Mouse (Mus musculus) right cerebral cortex, postnatal 4 days (tissue): ENCODE data around the gene Gm10392.
"Not testable (repeated sequence)": the region's sequence is repeated elsewhere in the genome, so short reads cannot be mapped to it uniquely, and the experiment has no call there.

Experiments
- DNase-seq: peaks from one replicate; pipeline ENCODE4 v3.0.0-alpha.2; 2022

The Gm10392 gene

DNA sequence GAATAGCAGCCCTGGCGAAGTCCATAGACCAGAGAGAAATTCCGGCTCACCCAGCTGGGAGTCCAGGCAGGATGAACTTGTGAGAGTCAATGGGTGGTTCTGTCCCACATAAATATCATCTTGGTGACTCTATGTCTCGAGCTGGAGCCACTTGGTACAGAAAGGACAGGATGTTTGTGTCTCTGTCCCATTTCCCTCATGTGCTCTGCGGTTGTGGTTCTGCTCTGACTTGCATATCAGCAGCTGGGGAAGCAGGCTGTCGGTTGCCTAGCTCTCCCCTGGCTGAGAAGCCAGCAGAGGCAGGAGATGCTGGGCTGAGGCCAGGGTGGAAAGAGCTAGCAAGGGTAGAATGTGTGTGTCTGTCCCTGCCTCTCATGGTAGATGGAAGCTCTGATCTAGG, at the start of gene Gm10392:
Gene Gm10392 (minus strand): TSS at position 156 of the 400 bp plus-strand sequence.
- DNase-seq: no peak

DNA sequence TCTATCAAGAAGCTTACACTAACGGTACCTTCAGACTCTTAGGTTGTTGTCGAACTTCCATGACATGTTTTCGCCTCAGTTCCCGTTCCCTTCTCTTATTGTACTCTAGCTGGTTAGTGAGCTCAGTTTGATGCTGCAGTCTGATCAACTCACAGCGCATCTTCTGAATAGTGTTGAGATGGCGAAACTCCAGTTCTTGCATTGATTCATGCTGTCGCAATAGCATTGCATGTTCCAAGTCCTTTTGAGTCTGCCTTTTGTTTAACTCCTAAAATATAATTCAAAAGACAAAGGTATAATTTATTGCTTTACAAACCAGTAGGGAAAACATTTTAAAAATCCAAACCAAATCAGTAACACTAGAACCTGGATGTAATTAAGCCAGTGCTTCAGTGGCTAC, 26.3 kb upstream of the Gm10392 start:
- DNase-seq: no peak

DNA sequence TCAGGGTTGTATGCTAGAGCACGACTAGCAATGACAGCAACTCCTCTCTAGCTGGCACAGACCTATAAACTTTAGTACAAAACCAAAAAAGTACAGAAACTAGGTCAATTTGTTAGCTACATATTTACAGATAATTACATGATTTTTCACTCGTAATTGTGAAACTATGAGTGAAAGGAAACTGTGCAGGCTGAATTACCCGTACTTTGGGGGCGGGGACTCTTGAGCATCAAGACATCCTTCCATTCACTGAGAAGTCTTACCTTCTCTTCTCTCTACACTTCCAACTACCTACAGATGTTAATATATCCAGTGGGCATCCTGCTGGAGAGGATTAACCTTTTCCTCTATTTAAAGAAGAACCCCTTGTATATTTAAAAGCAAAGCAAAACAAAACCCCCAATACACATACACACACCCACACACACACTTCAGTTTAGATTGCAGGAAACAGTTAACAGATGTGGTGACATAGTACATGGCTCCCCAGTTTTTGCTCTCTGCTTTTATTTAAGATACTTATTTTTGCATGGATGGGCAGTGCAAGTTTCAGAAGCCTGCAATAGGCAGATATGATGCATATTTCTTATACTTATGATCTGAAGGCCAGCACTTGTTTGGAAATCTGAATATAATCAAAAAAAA, 13.3 kb upstream of the Gm10392 start:
- DNase-seq: no peak

- DNase-seq: no peak
Measured at GRCm38 (mm10) chr11:77530862-77531261, 11.9 kb upstream of the Gm10392 start.

- DNase-seq: no peak
Measured at GRCm38 (mm10) chr11:77529644-77530043, 10.6 kb upstream of the Gm10392 start.

DNA sequence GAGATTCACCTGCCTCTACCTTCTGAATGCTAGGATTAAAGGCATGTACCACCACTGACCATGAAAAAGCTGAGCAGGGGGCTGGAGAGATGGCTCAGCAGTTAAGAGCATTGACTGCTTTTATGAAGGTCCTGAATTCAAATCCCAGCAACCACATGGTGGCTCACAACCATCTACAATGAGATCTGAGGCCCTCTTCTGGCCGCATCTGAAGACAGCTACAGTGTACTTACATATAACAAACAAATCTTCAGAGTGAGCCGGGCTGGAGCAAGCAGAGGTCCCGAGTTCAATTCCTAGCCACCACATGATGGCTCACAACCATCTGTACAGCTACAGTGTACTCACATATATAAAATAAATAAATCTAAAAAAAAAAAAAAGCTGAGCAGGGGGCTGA, 9.4 kb upstream of the Gm10392 start:
- not testable (repeated sequence) for DNase-seq

GRCm38 (mm10) chr11:77525804-77526486, 6.9 kb upstream of the Gm10392 start:
- DNase-seq: no peak

DNA sequence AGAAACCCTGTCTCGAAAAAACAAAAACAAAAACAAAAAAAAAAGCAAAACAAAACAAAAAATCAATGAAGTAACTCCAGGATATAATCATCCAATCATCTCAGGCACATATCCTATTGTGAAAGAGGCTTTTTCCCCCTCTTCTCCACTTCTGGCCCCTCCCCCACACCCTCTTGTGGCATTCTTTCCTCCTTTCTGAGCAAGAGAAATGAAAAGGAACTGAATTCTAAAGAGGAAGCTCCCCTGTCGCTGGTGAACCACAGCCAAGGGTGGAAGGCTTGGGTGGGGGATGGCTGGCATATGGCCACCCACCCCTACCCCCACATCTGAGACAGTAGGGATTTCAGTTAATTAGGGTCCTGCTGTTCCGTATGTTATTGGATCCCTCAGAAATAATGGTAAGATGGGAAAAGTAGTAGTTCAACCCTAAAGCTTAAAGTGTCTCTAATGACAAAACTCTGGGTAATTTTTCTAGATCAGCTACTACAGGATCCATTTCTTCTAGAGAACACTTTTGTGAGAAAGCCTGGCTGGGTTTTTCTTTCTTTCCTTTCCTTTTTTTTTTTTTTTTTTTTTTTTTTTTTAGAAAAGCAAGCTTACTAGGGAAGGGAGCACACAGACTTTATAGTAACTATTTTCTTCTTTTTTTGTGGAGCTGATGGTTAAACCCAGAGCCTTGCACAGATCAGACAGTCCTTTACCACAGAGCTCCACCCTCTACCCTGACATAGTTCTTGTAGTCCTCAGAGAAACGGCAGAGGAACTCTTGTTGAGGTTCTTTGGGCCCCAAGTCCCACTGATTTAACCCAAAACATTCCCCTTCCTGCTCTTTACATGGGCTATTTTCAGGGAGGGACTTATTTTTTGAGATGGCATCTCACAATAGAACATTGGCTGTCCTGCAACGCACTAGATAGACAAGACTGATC, 1.9 kb upstream of the Gm10392 start:
- no peak for DNase-seq

GRCm38 (mm10) chr11:77518051-77518798, 773 bp downstream of the Gm10392 start:
- no peak for DNase-seq

DNA sequence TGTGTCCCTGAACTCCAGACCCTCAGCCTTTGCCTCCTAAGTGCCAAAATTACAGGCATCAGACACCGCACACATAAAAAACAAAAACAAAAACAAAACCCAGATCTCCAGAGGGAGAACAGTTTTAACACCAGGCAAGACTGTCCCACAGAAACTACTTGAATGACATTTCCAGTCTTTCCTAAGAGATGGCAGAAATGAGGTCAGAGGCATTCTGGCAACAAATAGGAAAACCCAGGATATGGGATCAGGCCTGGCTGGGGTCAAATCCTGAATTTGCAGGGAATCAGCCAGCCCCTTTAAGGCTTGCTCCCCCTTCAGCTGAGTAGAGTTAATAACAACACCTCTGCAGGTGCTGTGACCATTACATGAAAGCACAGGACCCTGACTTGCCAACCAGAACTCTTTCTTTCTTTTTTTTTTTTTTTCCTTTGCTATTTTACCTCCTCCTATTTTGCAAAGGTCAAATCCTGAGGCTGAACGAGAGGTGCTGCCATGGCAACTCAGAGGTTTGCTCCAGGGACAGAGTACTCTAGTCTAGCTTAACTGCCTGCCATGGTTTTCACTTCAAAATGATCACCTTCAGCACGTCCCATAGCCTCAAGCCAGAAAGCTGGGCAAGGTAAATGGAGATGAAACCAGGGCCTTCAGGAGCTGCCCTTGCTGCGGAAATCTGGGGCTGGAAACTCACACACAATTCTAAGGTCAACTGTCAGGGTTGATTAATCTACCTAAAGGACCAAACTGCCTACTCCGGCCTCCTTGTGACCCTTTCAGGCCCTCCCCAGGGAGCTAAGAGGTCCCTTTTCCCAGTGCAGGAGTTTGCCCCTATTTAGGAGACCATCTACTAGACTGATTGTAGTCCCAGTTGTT, 2.2 kb downstream of the Gm10392 start:
- DNase-seq: no peak

GRCm38 (mm10) chr11:77515637-77516552, 3.1 kb downstream of the Gm10392 start, which contains the start of gene Trp53i13:
Gene Trp53i13 (minus strand): TSS chr11:77515980.
- DNase-seq: no peak

DNA sequence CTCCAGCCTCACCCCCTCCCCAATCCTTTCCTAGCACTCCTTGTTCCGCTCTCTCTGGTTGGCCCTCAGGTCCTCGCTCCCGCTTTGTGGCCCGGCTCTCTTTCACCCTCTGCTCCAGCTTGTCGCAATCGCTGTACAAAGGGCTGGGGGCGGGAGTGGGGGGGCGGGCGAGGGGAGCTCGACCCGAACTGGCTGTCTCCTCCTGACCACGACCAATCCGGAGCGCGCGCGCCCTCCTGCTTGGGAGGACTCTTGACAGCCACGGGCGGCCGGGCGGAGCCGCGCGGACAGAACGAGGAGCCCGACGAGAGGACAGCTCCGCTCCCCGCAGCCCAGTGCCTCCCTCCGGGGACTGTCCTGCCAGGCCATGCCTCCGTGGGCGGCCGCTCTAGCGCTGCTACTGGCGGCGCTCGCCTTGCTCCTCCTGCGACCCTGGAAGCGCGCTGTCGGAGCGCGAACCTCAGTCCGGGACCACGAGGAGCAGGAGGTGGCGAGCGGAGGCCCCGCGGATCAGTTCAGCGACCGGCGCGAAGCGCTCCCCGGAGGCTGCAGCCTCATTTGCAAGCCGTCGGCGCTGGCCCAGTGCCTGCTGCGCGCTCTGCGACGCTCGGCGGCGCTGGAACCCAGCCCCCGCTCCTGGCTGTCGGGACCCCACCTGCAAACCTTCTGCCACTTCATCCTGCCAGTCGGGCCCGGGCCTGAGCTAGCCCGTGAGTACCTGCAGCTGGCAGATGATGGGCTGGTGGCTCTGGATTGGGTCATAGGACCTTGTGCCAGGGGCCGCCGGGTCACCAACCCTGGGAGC, 4.0 kb downstream of the Gm10392 start, which contains the start of gene Abhd15:
Gene Abhd15 (plus strand): TSS at position 290 of the 805 bp plus-strand sequence.
- peak; percentile 64 for DNase-seq

GRCm38 (mm10) chr11:77514281-77514831, 4.6 kb downstream of the Gm10392 start:
- DNase-seq: no peak

GRCm38 (mm10) chr11:77513811-77514170, 5.2 kb downstream of the Gm10392 start:
- no peak for DNase-seq

GRCm38 (mm10) chr11:77512891-77513810, 5.8 kb downstream of the Gm10392 start:
- peak; percentile 81 for DNase-seq

DNA sequence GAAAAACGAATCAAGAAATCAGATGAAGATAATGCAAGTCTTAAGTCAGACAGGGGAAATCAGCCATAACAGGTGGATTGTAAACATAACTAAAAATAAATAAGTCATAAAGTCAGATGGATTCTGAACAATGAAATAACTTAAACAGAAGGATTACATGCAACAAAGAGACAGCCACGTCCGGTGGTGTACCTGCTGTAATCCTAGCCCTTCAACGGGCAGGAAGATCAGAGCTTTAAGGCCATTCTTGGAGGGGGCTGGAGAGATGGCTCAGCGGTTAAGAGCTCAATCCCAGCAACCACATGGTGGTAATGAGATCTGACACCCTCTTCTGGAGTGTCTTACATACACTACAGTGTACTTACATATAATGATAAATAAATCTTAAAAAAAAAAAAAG, 7.7 kb downstream of the Gm10392 start:
- DNase-seq: no peak

DNA sequence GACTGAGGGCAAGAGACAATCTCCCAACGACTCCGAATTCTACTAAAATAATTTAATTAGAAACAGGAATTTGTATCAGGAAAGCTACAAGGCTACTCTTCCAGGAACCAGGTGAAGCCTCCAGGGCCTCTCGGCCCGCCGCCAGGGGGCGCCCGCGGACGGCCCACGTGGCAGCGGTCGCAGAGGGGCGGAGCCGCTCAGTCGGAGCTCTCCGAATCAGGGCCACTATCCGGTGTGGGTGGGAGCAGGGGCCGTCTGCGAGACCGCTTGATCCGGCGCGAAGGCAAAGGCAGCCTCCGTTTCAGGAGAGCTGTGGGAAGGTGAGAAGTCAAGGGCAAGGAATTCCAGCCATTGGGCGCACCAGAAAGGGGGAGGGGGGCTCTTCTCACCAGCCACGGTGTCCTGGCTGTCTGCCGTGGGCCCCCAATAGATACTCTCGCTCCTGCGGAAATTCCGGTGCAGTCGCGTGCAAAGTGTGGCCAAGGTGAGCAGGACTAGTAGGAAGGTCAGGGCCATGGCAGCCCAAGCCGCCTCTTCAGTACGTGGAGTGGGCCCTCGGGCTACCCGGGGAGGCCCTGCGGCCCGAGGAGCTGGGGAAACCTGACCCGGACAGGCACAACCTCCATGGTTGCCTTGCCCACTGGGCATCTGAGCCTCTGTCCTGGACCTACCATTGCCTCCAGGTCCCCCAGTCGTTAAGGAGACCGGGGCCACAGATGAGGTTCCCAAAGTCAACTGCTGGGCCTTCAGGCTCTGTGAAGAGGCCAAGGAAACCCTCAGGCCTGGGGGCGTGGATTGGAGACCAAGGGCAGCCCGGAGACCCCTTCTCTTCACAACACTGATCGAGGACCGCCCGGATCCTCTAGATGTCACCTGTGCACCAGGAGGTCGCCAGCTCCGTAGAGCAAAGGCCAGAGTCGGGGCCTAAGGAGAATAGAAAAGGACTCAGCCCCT, 10.7 kb downstream of the Gm10392 start:
- DNase-seq: peak; percentile 85
